Mouse (Mus musculus): ENCODE data around the gene Hspa1l.
"Not testable (repeated sequence)": the region's sequence is repeated elsewhere in the genome, so short reads cannot be mapped to it uniquely, and the experiment has no call there.

GRCm38 (mm10) chr17:34957966-34958365, 14.5 kb upstream of the Hspa1l start:
- TF ChIP-seq EP300, CTCF (IDR thresholded peaks at IDR 0.05; ENCODE audit: low read depth): not testable (repeated sequence)

Data from liver, postnatal 0 days (tissue).